Comparison of ENCODE assay signal across 9 mouse cellular contexts in the genomic region with DNA sequence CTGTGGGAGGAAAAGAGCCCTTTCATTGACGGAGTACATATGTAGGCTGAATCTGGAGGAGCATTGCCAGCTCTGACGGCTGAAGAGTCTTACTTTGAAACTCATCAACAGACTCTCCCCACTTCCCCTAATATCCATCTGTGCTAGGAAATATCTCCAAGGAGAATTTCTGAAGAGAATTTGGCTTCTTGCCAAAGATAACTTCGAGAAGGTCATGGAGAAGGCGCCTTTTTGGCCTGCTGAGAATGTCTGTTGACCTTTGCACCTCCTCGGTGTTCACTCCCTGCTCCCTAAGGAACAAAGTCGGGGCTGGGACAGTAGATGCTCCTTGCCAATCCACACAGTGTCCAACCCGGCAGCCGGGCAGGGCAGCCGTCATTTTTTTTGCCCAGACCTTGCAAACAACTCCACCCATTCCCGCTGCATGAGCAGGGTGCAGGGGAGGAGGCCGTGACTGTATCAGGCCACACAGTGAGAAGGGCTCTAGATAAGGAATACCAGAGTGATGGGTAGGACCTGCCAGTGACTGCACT. TPM values are rescaled to one million over a fixed set of nuclear protein-coding genes. Genes with fewer than 3 reads are reported as not detected.
DNase-seq lines count a peak whose midpoint lies in the region; ATAC-seq lines count a peak whose summit lies in the region.
"Had no signal": no experiment of that assay in that cellular context is flagged by ENCODE, and none has a peak within 500 bp of the region (broad histone marks: within the 10 kb centered on the region; RNA-seq: fewer than 3 reads in every experiment).

No protein-coding gene starts in this region.

- no peaks in the 10 kb centered on the region for H3K9me3 ChIP-seq in liver, embryonic 12.5 days (replicated peaks)
- H3K9me3 ChIP-seq: limb, embryonic 15.5 days had no signal

- no peak overlapping the region for H3K9ac ChIP-seq in liver, embryonic 12.5 days
- H3K9ac ChIP-seq: limb, embryonic 15.5 days had no signal

- 0 out of 2 replicates have a peak, but pooled peaks cover 3% of the 10 kb centered on the region for H3K4me1 ChIP-seq in liver, embryonic 12.5 days
- H3K4me1 ChIP-seq: limb, embryonic 15.5 days had no signal

- H3K36me3 ChIP-seq in liver, embryonic 12.5 days = no peaks in the 10 kb centered on the region
- H3K36me3 ChIP-seq: limb, embryonic 15.5 days had no signal

- DNase-seq in adrenal gland, adult 8-10 months = peak; percentile 25
- DNase-seq in adrenal gland, postnatal 25 days = no peak
- DNase-seq in adrenal gland, postnatal 10 days = peak; percentile 58
- peak; percentile 21 to 35 for DNase-seq in heart, postnatal 14 days
- DNase-seq in right cerebral cortex, adult 18-20 months = no peak
- DNase-seq in urinary bladder, postnatal 4 days (ENCODE audit: low spot score in 2 of 2) = no peak
- DNase-seq in thymus, postnatal 36 days = no peak

- no peak overlapping the region for H3K27ac ChIP-seq in liver, embryonic 12.5 days
- H3K27ac ChIP-seq: limb, embryonic 15.5 days had no signal

- intact Hi-C loops in heart, postnatal 14 days (cut with DNase I) = no loop called here

- H3K4me3 ChIP-seq in liver, embryonic 12.5 days = no peak overlapping the region
- H3K4me3 ChIP-seq: limb, embryonic 15.5 days had no signal

- no peaks in the 10 kb centered on the region for H3K27me3 ChIP-seq in liver, embryonic 12.5 days (replicated peaks)
- H3K27me3 ChIP-seq: limb, embryonic 15.5 days had no signal

- 46% methylated on average over 11 of the region's 11 CpGs for WGBS in liver, embryonic 12.5 days (ENCODE audit: insufficient replicate concordance)

- no peak overlapping the region for H3K4me2 ChIP-seq in liver, embryonic 12.5 days
- H3K4me2 ChIP-seq: limb, embryonic 15.5 days had no signal

- peak; percentile 52; the same call in 1 of the 2 replicates for ATAC-seq in liver, embryonic 12.5 days

RNA-seq across cellular contexts. Expression of gene Ankrd33b, which starts 14.5 kb away (rescaled TPM):
- 1 to 10 TPM; 1.1 to 3.8 (median 2.7) TPM for total RNA-seq in adrenal gland, adult 8-10 months (2022)
- total RNA-seq in adrenal gland, postnatal 25 days (2021) = 0.82 and 1.5 TPM in 2 replicates
- total RNA-seq in adrenal gland, postnatal 10 days (2021) = 1 to 10 TPM; 1.6 to 2.1 TPM
- total RNA-seq in heart, postnatal 14 days (2021) = 10 to 100 TPM; 21.8 TPM
- polyA plus RNA-seq in liver, embryonic 12.5 days (2016; fragmentation: Nextera tagmentation; extraction: Ambion mirVana) = 0.50 and 0.60 TPM in 2 replicates

Comparison
In these comparisons a context has a peak if more than half of its experiments do, and no peak if none do; other contexts are left out.
1. DNase-seq: peak in adrenal gland, adult 8-10 months (single experiment), adrenal gland, postnatal 10 days (single experiment) and heart, postnatal 14 days (2 of 2); none in adrenal gland, postnatal 25 days (single experiment), right cerebral cortex, adult 18-20 months (single experiment), urinary bladder, postnatal 4 days (0 of 2) and thymus, postnatal 36 days (0 of 2).